Mouse (Mus musculus) thymus, postnatal 10 days (tissue): ENCODE measurements around the gene Doc2g.

Experiments used
- DNase-seq, 2 experiments: peaks; one replicate each; pipeline ENCODE4 v3.0.0; 2021; ENCODE audit warnings: low spot score in 2 of 2

Gene Doc2g

GRCm38 (mm10) chr19:4052516-4053030 lies 49.5 kb downstream of the Doc2g start:
- DNase-seq = no peak

GRCm38 (mm10) chr19:4054613-4055012 lies 51.5 kb downstream of the Doc2g start:
- no peak for DNase-seq

GRCm38 (mm10) chr19:4055216-4055946 lies 52.3 kb downstream of the Doc2g start:
- DNase-seq = no peak

- DNase-seq = no peak
Observed at GRCm38 (mm10) chr19:4055947-4056693, 53.0 kb downstream of the Doc2g start.
